Mouse (Mus musculus) embryonic facial prominence, embryonic 14.5 days (tissue): Measurements from ENCODE around the gene Prox1. TPM values are rescaled to one million over a fixed set of nuclear protein-coding genes. Genes with fewer than 3 reads are reported as not detected.

Source experiments
- ATAC-seq: fragments of 200-750 bp; cut with Nextera tagmentation; 2 replicates; pipeline ENCODE4 v1.8.0; 2017; ENCODE audit warnings: low read depth, moderate number of reproducible peaks, moderate TSS enrichment
- DNase-seq: peaks from one replicate; pipeline ENCODE4 v3.0.0-alpha.2; 2015; ENCODE audit warnings: low spot score
- H3K27ac ChIP-seq: fragments of 300-500 bp; sonication (generic); replicated peaks from 2 replicates; pipeline ENCODE4 v1.5.1; 2014; ENCODE audit warnings: low read depth, mild to moderate bottlenecking, low read length, moderate library complexity
- H3K27me3 ChIP-seq: fragments of 300-500 bp; sonication (generic); replicated peaks from 2 replicates; pipeline ENCODE4 v1.6.1; 2014; ENCODE audit warnings: low read length; ENCODE audit not compliant: control insufficient read depth, insufficient read depth
- H3K36me3 ChIP-seq: fragments of 300-500 bp; sonication (generic); 2 replicates; pipeline ENCODE4 v1.6.1; 2014; ENCODE audit warnings: low read length, mixed read lengths; ENCODE audit not compliant: control insufficient read depth, insufficient read depth
- H3K4me1 ChIP-seq: fragments of 300-500 bp; sonication (generic); 2 replicates; pipeline ENCODE4 v1.6.1; 2014; ENCODE audit warnings: antibody characterized with exemption, low read length; ENCODE audit not compliant: control insufficient read depth, insufficient read depth
- H3K4me2 ChIP-seq: fragments of 300-500 bp; sonication (generic); 2 replicates; pipeline ENCODE4 v1.6.1; 2014; ENCODE audit warnings: low read depth, mild to moderate bottlenecking, low read length, moderate library complexity, mixed read lengths
- H3K4me3 ChIP-seq: fragments of 300-500 bp; sonication (generic); 2 replicates; pipeline ENCODE4 v1.5.1; 2014; ENCODE audit warnings: low read depth, mild to moderate bottlenecking, low read length
- H3K9ac ChIP-seq: fragments of 300-500 bp; sonication (generic); 2 replicates; pipeline ENCODE4 v1.6.1; 2014; ENCODE audit warnings: low read depth, mild to moderate bottlenecking, low read length, moderate library complexity, mixed read lengths
- H3K9me3 ChIP-seq: fragments of 300-500 bp; sonication (generic); 2 replicates; pipeline ENCODE4 v1.6.1; 2016; ENCODE audit warnings: low read length; ENCODE audit not compliant: control insufficient read depth
- WGBS: fragments of 180-500 bp; shearing (Covaris S2); extraction: QIAGEN DNeasy Blood & Tissue Kit; methylation state at CpG from one replicate; pipeline ENCODE4 v1.1.7; 2014; 5-methylcytosine and 5-hydroxymethylcytosine counted together
- polyA plus RNA-seq: library from polyadenylated mRNA; unstranded; fragments of >200 nt; fragmentation: Nextera tagmentation; extraction: Ambion mirVana; gene quantifications from 2 replicates; pipeline ENCODE4 v1.2.1, GENCODE M21; 2014

Prox1 gene
- polyA plus RNA-seq, 1 experiment from 2014 or later = 4.3 TPM

- ATAC-seq (no peak), DNase-seq (no peak)
- Histone ChIP-seq H3K4me3 (no peak overlapping the region), H3K4me1 (no peaks in the 10 kb centered on the region), H3K4me2 (no peak overlapping the region), H3K36me3 (no peaks in the 10 kb centered on the region), H3K9me3 (no peaks in the 10 kb centered on the region), H3K27me3 (no peaks in the 10 kb centered on the region), H3K9ac (no peak overlapping the region), H3K27ac (no peak overlapping the region)
- whole genome bisulfite sequencing = 89% methylated on average over 4 of the region's 4 CpGs
Measured at GRCm38 (mm10) chr1:190200996-190201395, 30.5 kb upstream of the Prox1 start.

GRCm38 (mm10) chr1:190198247-190198646 is 27.7 kb upstream of the Prox1 start:
- no peak overlapping the region for H3K9ac ChIP-seq
- no peaks in the 10 kb centered on the region for H3K27me3 ChIP-seq
- 77% methylated on average over 2 of the region's 2 CpGs for WGBS
- DNase-seq (no peak), ATAC-seq (no peak)
- no peaks in the 10 kb centered on the region for H3K36me3 ChIP-seq
- no peak overlapping the region for H3K4me2 ChIP-seq
- no peaks in the 10 kb centered on the region for H3K4me1 ChIP-seq
- no peaks in the 10 kb centered on the region for H3K9me3 ChIP-seq
- no peak overlapping the region for H3K4me3 ChIP-seq
- no peak overlapping the region for H3K27ac ChIP-seq

- Histone ChIP-seq H3K4me1 (no peaks in the 10 kb centered on the region), H3K27me3 (peaks cover 3% of the 10 kb centered on the region; the same call in 1 of the 2 replicates), H3K4me2 (no peak overlapping the region), H3K9ac (no peak overlapping the region), H3K4me3 (no peak overlapping the region), H3K36me3 (no peaks in the 10 kb centered on the region), H3K9me3 (no peaks in the 10 kb centered on the region), H3K27ac (no peak overlapping the region)
- peak; percentile 47; the same call in 1 of the 2 replicates for ATAC-seq
- peak; percentile 57 for DNase-seq
- WGBS = 40% methylated on average over 13 of the region's 13 CpGs
Measured at GRCm38 (mm10) chr1:190192011-190192410, 21.5 kb upstream of the Prox1 start.

GRCm38 (mm10) chr1:190190231-190190965 is 19.9 kb upstream of the Prox1 start:
- H3K4me1 ChIP-seq = no peaks in the 10 kb centered on the region
- H3K9ac ChIP-seq = no peak overlapping the region
- no peaks in the 10 kb centered on the region for H3K9me3 ChIP-seq
- H3K4me2 ChIP-seq = no peak overlapping the region
- H3K4me3 ChIP-seq = no peak overlapping the region
- H3K27ac ChIP-seq = no peak overlapping the region
- ATAC-seq (peak; percentile 76; the same call in 1 of the 2 replicates), DNase-seq (peak; percentile 86)
- peaks cover 3% of the 10 kb centered on the region; the same call in 1 of the 2 replicates for H3K27me3 ChIP-seq
- H3K36me3 ChIP-seq = no peaks in the 10 kb centered on the region
- 32% methylated on average over 10 of the region's 10 CpGs for WGBS

- ATAC-seq = no peak
- no peak for DNase-seq
- H3K27ac ChIP-seq = no peak overlapping the region
- no peak overlapping the region for H3K4me2 ChIP-seq
- WGBS = 67% methylated on average over 2 of the region's 2 CpGs
- no peaks in the 10 kb centered on the region for H3K36me3 ChIP-seq
- H3K9me3 ChIP-seq = no peaks in the 10 kb centered on the region
- no peaks in the 10 kb centered on the region for H3K4me1 ChIP-seq
- no peak overlapping the region for H3K9ac ChIP-seq
- peaks cover 3% of the 10 kb centered on the region; the same call in 1 of the 2 replicates for H3K27me3 ChIP-seq
- H3K4me3 ChIP-seq = no peak overlapping the region
Measured at GRCm38 (mm10) chr1:190189125-190189524, 18.6 kb upstream of the Prox1 start.

- H3K9me3 ChIP-seq = no peaks in the 10 kb centered on the region
- no peak for ATAC-seq
- H3K27me3 ChIP-seq = no peaks in the 10 kb centered on the region; the same call in 1 of the 2 replicates
- DNase-seq = no peak
- H3K9ac ChIP-seq = no peak overlapping the region
- H3K4me2 ChIP-seq = no peak overlapping the region
- no peak overlapping the region for H3K4me3 ChIP-seq
- no peaks in the 10 kb centered on the region for H3K4me1 ChIP-seq
- H3K36me3 ChIP-seq = no peaks in the 10 kb centered on the region
- 85% methylated on average over 4 of the region's 4 CpGs for WGBS
- H3K27ac ChIP-seq = no peak overlapping the region
Measured at GRCm38 (mm10) chr1:190186336-190186735, 15.8 kb upstream of the Prox1 start.

- Histone ChIP-seq H3K27ac (no peak overlapping the region), H3K4me3 (no peak overlapping the region), H3K4me1 (no peaks in the 10 kb centered on the region), H3K9ac (no peak overlapping the region), H3K36me3 (no peaks in the 10 kb centered on the region), H3K4me2 (no peak overlapping the region), H3K27me3 (no peaks in the 10 kb centered on the region; the same call in 1 of the 2 replicates), H3K9me3 (no peaks in the 10 kb centered on the region)
- no peak for DNase-seq
- no peak for ATAC-seq
- 84% methylated on average over 10 of the region's 10 CpGs for WGBS
Measured at GRCm38 (mm10) chr1:190185284-190185683, 14.8 kb upstream of the Prox1 start.

GRCm38 (mm10) chr1:190183574-190183973 is 13.1 kb upstream of the Prox1 start:
- 96% methylated on average over 4 of the region's 4 CpGs for WGBS

GRCm38 (mm10) chr1:190181765-190182164 is 11.3 kb upstream of the Prox1 start:
- no peak overlapping the region for H3K27ac ChIP-seq
- no peak for ATAC-seq
- H3K4me3 ChIP-seq = no peak overlapping the region
- H3K9me3 ChIP-seq = no peaks in the 10 kb centered on the region
- H3K27me3 ChIP-seq = no peaks in the 10 kb centered on the region
- no peak overlapping the region for H3K9ac ChIP-seq
- no peak for DNase-seq
- 65% methylated on average over 7 of the region's 7 CpGs for WGBS
- H3K36me3 ChIP-seq = no peaks in the 10 kb centered on the region
- H3K4me2 ChIP-seq = no peak overlapping the region
- no peaks in the 10 kb centered on the region for H3K4me1 ChIP-seq

More at GRCm38 (mm10) chr1:190183574-190183973, 13.1 kb upstream of the Prox1 start:
- DNase-seq (no peak), ATAC-seq (no peak)
- H3K4me3 ChIP-seq = no peak overlapping the region
- H3K4me2 ChIP-seq = no peak overlapping the region
- no peaks in the 10 kb centered on the region for H3K9me3 ChIP-seq
- H3K27ac ChIP-seq = no peak overlapping the region
- H3K9ac ChIP-seq = no peak overlapping the region
- no peaks in the 10 kb centered on the region for H3K4me1 ChIP-seq
- no peaks in the 10 kb centered on the region for H3K36me3 ChIP-seq
- no peaks in the 10 kb centered on the region for H3K27me3 ChIP-seq
